Mouse (Mus musculus) right cerebral cortex, adult 2 months (tissue): ENCODE results near the gene Rtp4.
A peak's percentile ranks its signal among the peaks of the same experiment; 100 is the strongest.

Experiments
- DNase-seq, 2 experiments: peaks; one replicate each; pipeline ENCODE4 v3.0.0; 2021 to 2022; ENCODE audit warnings: low spot score in 2 of 2

The Rtp4 gene

GRCm38 (mm10) chr16:23591119-23592105 is 71.3 kb downstream of the Rtp4 start:
- DNase-seq = no peak

DNA sequence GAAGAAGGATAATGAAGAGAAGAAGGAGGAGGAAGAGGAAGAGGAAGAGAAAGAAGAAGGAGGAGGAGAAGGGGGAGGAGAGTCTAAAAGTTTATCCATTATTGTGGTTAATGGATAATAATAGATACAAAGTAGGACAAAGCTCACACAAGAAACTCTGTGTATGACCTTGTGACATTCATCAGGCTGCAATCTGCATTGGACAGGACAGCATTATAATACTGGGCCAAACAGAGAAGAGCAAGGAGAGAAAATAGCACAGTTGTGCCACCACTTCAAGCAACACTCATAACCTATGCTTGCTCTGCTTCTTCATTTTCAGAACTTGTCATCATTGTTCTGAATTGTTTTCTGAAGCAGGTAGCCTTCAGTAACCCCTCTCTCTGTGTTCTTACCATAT is 72.4 kb downstream of the Rtp4 start:
- DNase-seq = no peak

GRCm38 (mm10) chr16:23596696-23597095 is 76.6 kb downstream of the Rtp4 start:
- no peak for DNase-seq

- DNase-seq = no peak
Observed at GRCm38 (mm10) chr16:23597968-23598367, 77.9 kb downstream of the Rtp4 start.

- DNase-seq = no peak
Observed at GRCm38 (mm10) chr16:23606220-23606619, 86.1 kb downstream of the Rtp4 start.

DNA sequence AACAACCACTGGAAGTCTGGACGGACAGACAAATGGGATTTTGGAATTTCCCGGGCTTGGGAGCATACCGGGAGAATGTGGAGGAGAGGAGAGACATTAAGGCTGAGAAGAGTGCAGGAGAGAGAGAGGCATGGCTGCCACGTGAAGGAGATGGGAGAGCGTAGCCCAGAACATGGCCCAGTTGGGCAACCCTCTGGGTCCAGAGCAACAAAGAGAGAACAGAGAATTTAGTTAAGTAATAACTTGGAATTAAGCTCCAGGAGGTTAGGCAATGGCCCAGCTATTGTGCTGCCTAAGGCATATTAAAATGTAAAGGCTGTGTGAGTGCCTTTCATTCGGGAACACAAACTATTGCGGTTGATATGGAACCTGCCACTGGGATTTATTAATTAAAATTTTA is 86.6 kb downstream of the Rtp4 start:
- no peak for DNase-seq

DNA sequence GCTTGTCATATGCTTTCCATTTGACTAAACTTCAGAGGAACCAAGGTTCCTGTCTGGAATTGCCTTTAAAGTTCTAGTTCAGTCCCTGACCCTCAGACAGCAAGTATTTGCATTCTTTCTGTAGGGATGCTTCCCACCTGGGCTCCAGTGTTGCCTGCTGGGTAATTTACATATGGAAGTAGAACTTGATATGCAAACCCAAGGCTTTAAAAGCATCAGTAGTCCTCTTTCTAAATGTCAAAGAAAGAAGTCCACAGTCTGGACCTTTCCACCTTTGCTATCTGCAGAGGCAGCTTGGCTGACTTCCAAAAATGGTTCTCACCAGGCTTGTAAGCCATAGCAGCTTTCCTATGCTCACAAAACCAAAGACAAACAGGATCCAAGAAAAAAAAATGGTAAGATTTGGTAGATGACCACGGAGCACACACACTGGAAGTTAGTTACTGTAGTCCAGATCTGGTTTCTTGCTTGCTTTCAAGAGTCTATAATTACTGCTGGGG is 87.9 kb downstream of the Rtp4 start:
- DNase-seq = no peak

DNA sequence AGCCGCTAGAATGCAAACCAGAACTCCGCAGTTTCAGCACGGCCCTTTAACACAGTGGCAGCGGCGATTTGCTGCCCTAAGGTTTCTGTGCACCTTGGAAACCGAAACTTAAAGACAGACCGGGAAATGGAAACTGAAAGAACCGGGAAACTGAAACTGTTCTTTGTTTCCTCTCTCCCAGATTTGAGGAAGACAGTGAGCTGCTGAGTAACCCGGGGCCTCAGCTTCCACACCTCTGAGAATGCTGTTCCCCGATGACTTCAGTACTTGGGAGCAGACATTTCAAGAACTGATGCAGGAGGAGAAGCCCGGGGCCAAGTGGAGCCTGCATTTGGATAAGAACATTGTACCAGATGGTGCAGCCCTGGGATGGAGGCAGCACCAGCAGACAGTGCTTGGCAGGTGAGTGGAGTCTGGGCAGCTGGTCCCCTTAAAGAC is 89.7 kb downstream of the Rtp4 start:
- peak; percentile 16 to 30 for DNase-seq

- DNase-seq = no peak
Observed at GRCm38 (mm10) chr16:23624205-23624604, 104.1 kb downstream of the Rtp4 start.

DNA sequence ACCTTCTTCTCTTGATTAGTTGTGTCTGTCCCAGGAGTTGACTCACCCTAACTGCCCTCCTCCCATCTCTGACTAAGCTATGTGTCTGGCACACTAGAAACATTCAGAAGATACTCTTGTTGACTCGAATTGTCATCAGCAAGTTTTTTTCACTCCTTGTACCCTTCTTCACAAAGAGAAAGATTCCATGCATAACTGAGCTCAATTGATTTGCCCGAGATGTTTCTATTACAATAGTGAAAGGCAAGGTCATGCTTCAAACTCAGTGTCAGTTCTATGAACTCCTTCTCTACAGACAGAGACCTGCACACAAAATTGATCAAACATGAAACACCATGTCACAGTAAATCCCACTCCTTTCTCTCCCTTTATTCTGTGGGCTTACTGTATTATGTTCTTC is 111.4 kb downstream of the Rtp4 start:
- no peak for DNase-seq

DNA sequence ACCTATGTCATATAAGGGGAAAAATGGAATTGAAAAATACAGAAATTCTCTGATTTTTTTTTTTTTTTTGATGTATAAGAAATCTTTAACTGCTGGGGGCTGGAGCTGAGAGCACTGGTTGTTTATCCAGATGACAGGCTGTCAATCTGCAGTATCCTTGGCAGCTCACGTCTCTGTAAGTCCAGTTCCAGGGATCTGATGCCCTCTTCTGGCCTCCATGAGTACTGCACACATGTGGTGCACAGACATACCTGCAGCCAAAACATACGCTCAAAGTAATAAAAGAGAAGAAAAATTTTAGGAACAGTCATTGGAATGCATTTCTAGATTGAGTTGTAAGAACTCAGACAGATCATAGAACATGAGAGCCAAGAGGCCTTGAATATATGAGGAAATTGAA is 112.6 kb downstream of the Rtp4 start:
- DNase-seq = no peak

- DNase-seq = no peak
Observed at GRCm38 (mm10) chr16:23653028-23653427, 132.9 kb downstream of the Rtp4 start.

- DNase-seq = no peak
Observed at GRCm38 (mm10) chr16:23653479-23653878, 133.4 kb downstream of the Rtp4 start.

DNA sequence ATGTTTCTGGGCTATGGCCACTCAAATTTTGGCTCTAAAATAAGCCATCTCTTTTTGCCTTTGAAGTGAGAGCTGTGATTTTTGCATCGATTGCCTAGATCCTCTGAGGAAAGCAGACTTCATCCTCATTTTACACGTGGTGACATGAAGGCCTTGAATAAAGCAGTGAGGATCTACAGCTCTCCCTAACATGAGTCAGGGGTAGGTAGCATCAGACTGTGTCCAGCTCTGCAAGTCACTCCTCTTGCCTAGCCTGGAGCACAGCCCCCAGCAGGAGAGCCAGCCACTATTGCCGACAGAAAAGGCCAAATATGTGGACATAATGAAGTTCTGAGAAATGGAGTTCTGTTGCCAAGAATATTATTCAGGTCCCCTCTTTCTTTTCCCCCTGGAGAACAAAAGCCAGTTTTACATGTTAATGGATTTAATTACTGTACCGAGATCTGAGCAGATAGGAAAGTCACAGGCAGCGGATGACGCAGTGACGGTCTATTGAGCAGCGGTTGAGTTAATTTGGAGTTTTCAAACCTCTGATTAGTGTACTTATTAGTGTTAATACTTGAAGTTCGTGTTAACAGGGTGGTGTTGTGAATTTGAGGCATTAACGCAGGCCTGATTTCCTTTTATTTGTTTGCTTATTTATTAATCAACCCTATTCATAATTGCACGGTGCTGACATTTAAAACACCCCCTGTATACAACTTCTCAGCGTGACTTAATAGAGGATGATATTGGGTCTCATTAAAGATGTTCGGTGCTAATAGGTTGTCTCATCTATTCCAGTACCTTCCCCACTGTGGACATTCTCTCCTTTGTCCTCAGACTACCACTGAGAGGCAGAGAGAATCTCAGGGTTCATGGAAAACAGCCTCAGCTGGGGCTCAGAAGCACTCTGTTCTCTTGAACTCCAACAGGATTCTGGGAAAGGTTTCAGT is 139.8 kb downstream of the Rtp4 start:
- no peak for DNase-seq
